Mouse (Mus musculus) ES-Bruce4 (cell line): ENCODE measurements around the gene Mtnr1a.

Experiments used
- EP300 ChIP-seq: IDR thresholded peaks from 2 replicates; pipeline ENCODE4 v1.6.1; 2011; ENCODE audit warnings: low read depth, low read length; ENCODE audit not compliant: insufficient read depth
- POLR2A ChIP-seq: IDR thresholded peaks from one replicate; pipeline ENCODE4 v1.8.1; 2011; ENCODE audit warnings: low read length; ENCODE audit not compliant: insufficient read depth

DNA sequence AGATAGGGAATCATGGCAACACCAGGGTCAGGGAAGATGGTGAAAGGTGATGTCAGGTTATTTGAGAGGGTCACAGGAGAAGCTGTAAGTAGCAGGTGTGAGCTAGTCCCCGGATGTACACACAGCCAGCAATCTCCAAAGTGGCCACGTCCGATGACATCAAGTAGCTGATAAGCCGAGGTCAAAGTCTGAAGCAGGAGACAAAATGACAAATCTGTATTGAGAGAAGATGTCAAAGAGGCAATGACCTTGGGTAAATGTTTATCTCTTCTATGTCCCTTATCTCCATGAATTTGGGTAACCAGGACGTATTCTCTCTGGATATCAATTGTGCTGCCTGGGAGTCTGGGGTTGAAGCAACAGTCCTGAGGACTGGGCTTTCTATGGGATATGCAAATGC, 42.9 kb downstream of the Mtnr1a start:
- TF ChIP-seq POLR2A (no peak), EP300 (no peak)
